Mouse (Mus musculus) brain, embryonic 14.5 days (tissue): ENCODE measurements around the gene Gm7271.

Experiments used
- CTCF ChIP-seq: fragments of 200-500 bp; IDR thresholded peaks from 2 replicates; pipeline ENCODE4 v1.5.1; 2012; ENCODE audit warnings: inconsistent platforms, mild to moderate bottlenecking, moderate library complexity, borderline replicate concordance; ENCODE audit not compliant: insufficient read depth, insufficient read length; ENCODE audit errors: extremely low read depth
- POLR2A ChIP-seq: fragments of 200-500 bp; IDR thresholded peaks from 2 replicates; pipeline ENCODE4 v1.6.1; 2012; ENCODE audit warnings: mild to moderate bottlenecking, inconsistent platforms, borderline replicate concordance; ENCODE audit not compliant: poor library complexity, insufficient read depth, insufficient read length, severe bottlenecking; ENCODE audit errors: extremely low read depth

DNA sequence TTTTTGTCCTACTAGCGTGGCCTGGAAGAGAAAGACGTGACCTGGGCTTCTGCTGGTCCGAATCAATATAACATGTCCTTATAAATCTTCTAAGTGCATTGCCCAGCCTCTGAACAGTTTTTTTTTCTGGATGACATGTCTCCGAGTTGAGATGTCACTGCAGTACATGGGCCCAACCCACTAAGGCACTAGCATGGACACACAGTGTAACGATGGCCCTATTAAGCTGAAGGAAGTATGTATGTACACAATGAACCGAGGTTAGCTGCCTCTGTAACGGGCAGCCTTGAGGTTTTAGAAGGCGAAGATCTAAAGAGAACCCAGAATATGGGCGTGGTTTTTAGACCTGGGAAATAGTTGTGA, 45.8 kb downstream of the Gm7271 start:
- no peak for TF ChIP-seq POLR2A
- TF ChIP-seq CTCF, result no peak
